Mouse (Mus musculus) cerebellum, adult 2 months (tissue): ENCODE measurements around the gene Slc35b1. TPM values are rescaled to one million over a fixed set of nuclear protein-coding genes. Genes with fewer than 3 reads are reported as not detected.

ENCODE experiments used
- DNase-seq, 2 experiments: peaks; one replicate each; pipeline ENCODE4 v3.0.0; 2021
- H3K27ac ChIP-seq: fragments of 200-500 bp; 2 replicates; pipeline ENCODE4 v1.5.1; 2012; ENCODE audit warnings: low read length, control low read depth, inconsistent platforms; ENCODE audit not compliant: insufficient read depth
- H3K27me3 ChIP-seq: fragments of 200-500 bp; 2 replicates; pipeline ENCODE4 v1.6.1; 2012; ENCODE audit warnings: inconsistent platforms, mild to moderate bottlenecking, low read length, moderate library complexity; ENCODE audit not compliant: control insufficient read depth, insufficient read depth
- H3K4me1 ChIP-seq: fragments of 200-500 bp; 2 replicates; pipeline ENCODE4 v1.6.1; 2011; ENCODE audit warnings: low read length; ENCODE audit not compliant: control insufficient read depth, insufficient read depth
- H3K4me3 ChIP-seq: fragments of 200-500 bp; replicated peaks from 2 replicates; pipeline ENCODE3; 2011; ENCODE audit warnings: mild to moderate bottlenecking, low read depth, low read length, control low read depth; ENCODE audit not compliant: insufficient read depth
- CTCF ChIP-seq: fragments of 200-500 bp; IDR thresholded peaks from 2 replicates; pipeline ENCODE4 v1.5.1; 2011; ENCODE audit warnings: low read depth, mild to moderate bottlenecking, control low read depth, low read length, moderate library complexity, borderline replicate concordance; ENCODE audit not compliant: insufficient read depth
- POLR2A ChIP-seq: fragments of 200-500 bp; IDR thresholded peaks from 2 replicates; pipeline ENCODE4 v1.6.1; 2011; ENCODE audit warnings: low read length, control low read depth, borderline replicate concordance; ENCODE audit not compliant: insufficient read depth
- WGBS: fragments of 180-500 bp; shearing (Covaris S2); methylation state at CpG from one replicate; pipeline ENCODE4 v1.1.7; 2018; 5-methylcytosine and 5-hydroxymethylcytosine counted together
- polyA plus RNA-seq: library from polyadenylated mRNA; depleted of rRNA; stranded (reverse); fragments of >200 nt; gene quantifications from 2 replicates; pipeline ENCODE4 v1.2.3, GENCODE M21; 2012

Slc35b1 gene
- polyA plus RNA-seq, 1 experiment: 88.5 TPM

DNA sequence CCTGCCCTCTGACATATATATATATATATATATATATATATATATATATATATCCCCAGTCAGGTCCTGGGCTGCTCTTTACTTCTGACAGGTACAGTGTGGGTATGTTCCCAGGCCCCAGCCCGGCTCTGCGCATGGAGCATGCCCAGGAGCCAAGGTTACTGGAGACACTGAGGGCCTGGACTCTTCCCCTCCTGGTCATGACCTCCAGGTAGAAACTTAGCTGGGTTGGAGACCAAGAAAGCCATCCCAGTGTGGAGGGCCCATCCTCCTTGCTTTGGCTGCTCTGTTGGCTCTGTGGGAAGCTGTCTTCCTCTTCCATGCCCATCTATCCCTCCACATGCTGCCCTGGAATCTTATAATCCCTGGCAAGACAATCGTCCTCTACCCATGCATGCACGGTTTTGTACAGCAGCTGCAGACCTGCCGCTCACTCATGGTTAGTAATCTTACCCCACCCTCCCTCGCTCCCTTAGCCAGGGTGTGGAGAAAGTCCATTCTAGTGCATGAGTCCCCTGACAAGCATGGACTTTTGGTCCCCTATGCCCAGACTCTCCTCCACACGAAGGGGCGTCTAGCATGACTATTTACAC, 16.2 kb upstream of the Slc35b1 start:
- Histone ChIP-seq H3K4me3 (no peak overlapping the region), H3K27me3 (no peaks in the 10 kb centered on the region), H3K4me1 (0 out of 2 replicates have a peak, but pooled peaks cover 5% of the 10 kb centered on the region), H3K27ac (no peak overlapping the region)
- WGBS: 78% methylated on average over 8 of the region's 8 CpGs
- no peak for DNase-seq
- TF ChIP-seq CTCF (no peak), POLR2A (no peak)

DNA sequence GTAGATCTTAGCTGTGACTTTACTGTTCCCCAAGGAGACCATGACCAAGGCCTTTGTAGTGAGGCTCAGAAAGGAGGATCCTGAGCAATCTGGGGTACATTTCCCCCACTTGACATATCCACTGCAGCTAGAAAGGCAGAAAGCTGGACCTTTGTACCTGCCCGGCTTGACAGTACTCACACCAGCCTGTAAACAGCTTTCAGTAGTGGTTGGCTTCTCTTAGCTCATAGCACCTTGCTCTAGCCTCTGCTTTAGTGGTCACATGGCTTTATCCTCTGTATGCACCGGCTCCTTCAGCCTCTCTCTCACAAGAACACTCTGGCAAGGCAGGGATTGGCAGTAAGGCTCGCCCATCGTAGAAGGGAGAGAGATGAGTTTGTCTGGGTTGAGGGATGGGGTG, 15.6 kb upstream of the Slc35b1 start:
- Histone ChIP-seq H3K4me1 (0 out of 2 replicates have a peak, but pooled peaks cover 5% of the 10 kb centered on the region), H3K27me3 (no peaks in the 10 kb centered on the region), H3K27ac (no peak overlapping the region), H3K4me3 (no peak overlapping the region)
- WGBS: 90% methylated on average over 4 of the region's 4 CpGs
- TF ChIP-seq CTCF: no peak
- no peak for TF ChIP-seq POLR2A
- no peak for DNase-seq

- no peak for DNase-seq
- WGBS: 33% methylated on average over 15 of the region's 15 CpGs
- Histone ChIP-seq H3K27me3 (no peaks in the 10 kb centered on the region), H3K4me1 (0 out of 2 replicates have a peak, but pooled peaks cover 5% of the 10 kb centered on the region), H3K27ac (no peak overlapping the region), H3K4me3 (no peak overlapping the region)
- TF ChIP-seq POLR2A (no peak), CTCF (no peak)
Measured at GRCm38 (mm10) chr11:95369964-95370890, 14.3 kb upstream of the Slc35b1 start.

- no peak for DNase-seq
- H3K4me3 ChIP-seq: no peak overlapping the region
- H3K4me1 ChIP-seq: 0 out of 2 replicates have a peak, but pooled peaks cover under 1% of the 10 kb centered on the region
- WGBS: 94% methylated on average over 7 of the region's 7 CpGs
- H3K27me3 ChIP-seq: no peaks in the 10 kb centered on the region
- no peak for TF ChIP-seq CTCF
- no peak for TF ChIP-seq POLR2A
- no peak overlapping the region for H3K27ac ChIP-seq
Measured at GRCm38 (mm10) chr11:95371182-95371581, 13.3 kb upstream of the Slc35b1 start.

DNA sequence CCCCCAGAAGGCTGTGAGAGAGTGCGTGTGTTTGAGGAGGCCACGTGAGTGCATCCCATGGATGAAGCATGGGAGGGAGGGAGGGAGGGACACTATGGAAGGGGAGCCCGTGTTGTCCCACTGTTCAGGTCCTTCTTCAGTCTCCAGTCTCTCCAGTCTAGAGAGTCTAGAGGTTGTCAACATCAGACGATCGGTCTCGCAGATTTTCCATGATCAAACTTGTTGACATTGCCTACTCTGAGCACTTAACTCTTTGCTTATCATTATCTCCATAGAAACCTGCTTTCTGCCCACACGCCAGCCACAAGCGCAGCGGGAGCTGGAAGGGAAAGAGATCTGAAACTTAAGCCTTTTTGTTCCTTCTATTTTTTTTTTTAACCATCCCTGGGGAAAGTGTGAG, 5.6 kb upstream of the Slc35b1 start:
- no peak for DNase-seq
- H3K4me1 ChIP-seq: 0 out of 2 replicates have a peak, but pooled peaks cover 3% of the 10 kb centered on the region
- no peak overlapping the region for H3K4me3 ChIP-seq
- 86% methylated on average over 9 of the region's 9 CpGs for WGBS
- TF ChIP-seq CTCF (no peak), POLR2A (no peak)
- H3K27me3 ChIP-seq: no peaks in the 10 kb centered on the region
- no peak overlapping the region for H3K27ac ChIP-seq

DNA sequence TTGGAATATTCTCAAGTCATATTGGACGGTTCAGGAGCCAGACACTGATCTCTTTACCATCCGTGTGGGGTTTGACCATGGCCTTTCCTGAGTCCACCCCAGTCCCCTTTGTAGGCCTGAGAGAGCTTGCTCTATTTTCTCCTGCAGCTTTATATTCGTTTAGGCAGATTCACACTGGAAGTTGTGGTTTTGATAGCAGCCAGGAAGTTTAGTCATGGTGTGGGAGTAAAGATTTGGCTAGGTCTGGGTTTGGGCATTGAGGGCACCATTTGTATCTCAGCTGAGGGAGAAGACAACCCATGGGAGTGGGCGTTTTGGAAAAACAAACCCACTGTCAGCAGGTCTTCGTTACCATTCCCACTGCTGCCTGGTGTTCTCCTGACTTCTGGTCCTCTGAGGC, 4.9 kb upstream of the Slc35b1 start:
- 0 out of 2 replicates have a peak, but pooled peaks cover 3% of the 10 kb centered on the region for H3K4me1 ChIP-seq
- H3K27ac ChIP-seq: no peak overlapping the region
- no peaks in the 10 kb centered on the region for H3K27me3 ChIP-seq
- no peak overlapping the region for H3K4me3 ChIP-seq
- DNase-seq: no peak
- no peak for TF ChIP-seq POLR2A
- no peak for TF ChIP-seq CTCF
- 70% methylated on average over 5 of the region's 5 CpGs for WGBS

GRCm38 (mm10) chr11:95380711-95381110, 3.8 kb upstream of the Slc35b1 start:
- peaks cover 6% of the 10 kb centered on the region; the same call in 1 of the 2 replicates for H3K4me1 ChIP-seq
- no peak for TF ChIP-seq CTCF
- no peak for TF ChIP-seq POLR2A
- DNase-seq: no peak
- H3K27me3 ChIP-seq: no peaks in the 10 kb centered on the region
- no peak overlapping the region for H3K27ac ChIP-seq
- no peak overlapping the region for H3K4me3 ChIP-seq
- WGBS: 94% methylated on average over 7 of the region's 7 CpGs
